Mouse (Mus musculus) adrenal gland, postnatal 4 days (tissue): ENCODE results near the gene CN725425. TPM values are rescaled to one million over a fixed set of nuclear protein-coding genes. Genes with fewer than 3 reads are reported as not detected.

Experiments used
- total RNA-seq, 2 experiments: library from RNA; stranded (reverse); gene quantifications; 2 replicates each; pipeline ENCODE4 v1.2.3; 2021

CN725425 gene
- total RNA-seq, 2 experiments from 2014 or later: not detected

Other genes with a start within 250 kb of the CN725425 start
- gene Kif21a, start 149.5 kb upstream of the CN725425 start, total RNA-seq: 10 to 100 TPM; 17.1 to 19.9 TPM
- gene Abcd2, start 7.7 kb upstream of the CN725425 start, total RNA-seq: 10 to 100 TPM in 1 of 2 experiments, 1 to 10 TPM in 1; 5.2 to 14.0 TPM